Mouse (Mus musculus): ENCODE data around the gene Patj.

DNA sequence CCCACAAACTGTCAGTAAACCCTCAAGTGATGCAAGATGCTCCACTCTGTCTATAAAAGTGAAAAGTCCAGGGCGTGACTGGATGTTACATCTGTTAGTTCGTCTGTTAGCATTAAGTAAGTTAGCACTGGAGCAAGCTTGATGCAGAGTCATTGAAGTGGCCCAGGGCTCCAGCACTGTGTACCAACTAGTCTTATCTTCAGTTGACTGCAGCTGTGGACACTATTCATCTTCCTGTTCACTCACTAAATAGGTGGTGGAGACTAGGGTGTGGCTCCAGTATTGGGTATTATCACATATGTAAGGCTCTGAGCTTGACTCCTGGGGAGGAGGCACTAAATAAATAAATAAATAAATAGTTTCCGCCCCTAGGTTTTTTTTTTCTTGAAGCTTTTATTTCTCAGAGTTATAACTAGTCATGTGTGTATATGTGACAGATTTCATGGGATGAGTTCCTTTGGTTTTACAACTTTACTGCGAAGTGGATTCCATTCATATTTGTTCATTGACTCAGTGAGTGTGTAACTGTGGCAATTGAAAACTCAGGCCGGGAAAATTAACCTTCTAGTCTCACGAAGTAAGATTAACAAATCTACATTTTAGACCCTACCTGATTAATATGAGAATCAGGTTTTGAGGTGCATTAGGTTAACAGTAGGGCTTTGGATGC, 168.7 kb downstream of the Patj start:
- TF ChIP-seq CTCF (IDR thresholded peaks at IDR 0.05; ENCODE audit: borderline replicate concordance, insufficient read depth, low read depth, low read length) (no peak), POLR2A (IDR thresholded peaks at IDR 0.05; ENCODE audit: borderline replicate concordance, insufficient read depth, low read length) (no peak)
